Mouse (Mus musculus) myocyte (in vitro differentiated cells): ENCODE results near the gene Chmp2a. TPM values are rescaled to one million over a fixed set of nuclear protein-coding genes. Genes with fewer than 3 reads are reported as not detected.
A peak's percentile ranks its signal among the peaks of the same experiment; 100 is the strongest.

Experiments used
- H3K27me3 ChIP-seq: one replicate; pipeline ENCODE4 v1.6.1; 2011; ENCODE audit not compliant: control insufficient read depth, insufficient read depth, insufficient read length
- H3K36me3 ChIP-seq: one replicate; pipeline ENCODE4 v1.6.1; 2011; ENCODE audit not compliant: control insufficient read depth, insufficient read depth
- H3K4me2 ChIP-seq: one replicate; pipeline ENCODE4 v1.6.1; 2011; ENCODE audit warnings: low read depth, control low read depth
- H3K4me3 ChIP-seq: one replicate; pipeline ENCODE4 v1.5.1; 2011; ENCODE audit warnings: mild to moderate bottlenecking, control low read depth, moderate library complexity
- H3K79me2 ChIP-seq: one replicate; pipeline ENCODE4 v1.6.1; 2011; ENCODE audit not compliant: control insufficient read depth, insufficient read depth
- H3ac ChIP-seq: one replicate; pipeline ENCODE4 v1.6.1; 2011; ENCODE audit not compliant: control insufficient read depth, insufficient read length
- CEBPB ChIP-seq: IDR thresholded peaks from 2 replicates; pipeline ENCODE4 v1.6.1; 2011; ENCODE audit warnings: mild to moderate bottlenecking, moderate library complexity; ENCODE audit not compliant: poor library complexity, insufficient read depth, severe bottlenecking
- E2F4 ChIP-seq: IDR thresholded peaks from one replicate; pipeline ENCODE4 v1.6.1; 2011; ENCODE audit warnings: mild to moderate bottlenecking, control low read depth, moderate library complexity; ENCODE audit not compliant: insufficient read depth
- MAX ChIP-seq: IDR thresholded peaks from one replicate; pipeline ENCODE4 v1.6.1; 2011; ENCODE audit warnings: low read depth, mild to moderate bottlenecking, control low read depth
- MYOD1 ChIP-seq, 3 experiments: IDR thresholded peaks; one replicate each; pipeline ENCODE4 v1.6.1; 2011; ENCODE audit warnings: control low read depth in 2 of 3, low read depth in 2 of 3, mild to moderate bottlenecking in 2 of 3, moderate library complexity in 1 of 3; ENCODE audit not compliant: insufficient read length in 2 of 3, control insufficient read depth in 1 of 3
- MYOG ChIP-seq, 3 experiments: IDR thresholded peaks; one replicate each; pipeline ENCODE4 v1.6.1; 2011; ENCODE audit warnings: control low read depth in 2 of 3, low read depth in 2 of 3, mild to moderate bottlenecking in 2 of 3; ENCODE audit not compliant: insufficient read length in 2 of 3, control insufficient read depth in 1 of 3, insufficient read depth in 1 of 3
- POLR2A ChIP-seq: IDR thresholded peaks from one replicate; pipeline ENCODE4 v1.6.1; 2011; ENCODE audit warnings: low read depth, mild to moderate bottlenecking, control low read depth, moderate library complexity; ENCODE audit not compliant: insufficient read length
- POLR2AphosphoS2 ChIP-seq: IDR thresholded peaks from one replicate; pipeline ENCODE4 v1.6.1; 2011; ENCODE audit warnings: low read depth, control low read depth; ENCODE audit not compliant: insufficient read length
- REST ChIP-seq: IDR thresholded peaks from one replicate; pipeline ENCODE4 v1.6.1; 2011; ENCODE audit warnings: mild to moderate bottlenecking, control low read depth, moderate library complexity; ENCODE audit not compliant: insufficient read depth, insufficient read length
- SRF ChIP-seq: IDR thresholded peaks from one replicate; pipeline ENCODE4 v1.6.1; 2011; ENCODE audit warnings: low read depth; ENCODE audit not compliant: control insufficient read depth, insufficient read length
- TCF12 ChIP-seq: IDR thresholded peaks from one replicate; pipeline ENCODE4 v1.6.1; 2011; ENCODE audit warnings: mild to moderate bottlenecking, control low read depth; ENCODE audit not compliant: poor library complexity, insufficient read depth, severe bottlenecking
- TCF3 ChIP-seq: IDR thresholded peaks from one replicate; pipeline ENCODE4 v1.6.1; 2011; ENCODE audit warnings: low read depth, control low read depth; ENCODE audit not compliant: insufficient read length
- USF1 ChIP-seq: IDR thresholded peaks from one replicate; pipeline ENCODE4 v1.6.1; 2011; ENCODE audit warnings: low read depth, mild to moderate bottlenecking, control low read depth, moderate library complexity
- polyA plus RNA-seq: library from polyadenylated mRNA; unstranded; fragments of >200 nt; fragmentation: generic; extraction: Trizol; gene quantifications from one replicate; pipeline ENCODE4 v1.2.1, GENCODE M21; 2012; ENCODE audit warnings: missing spikeins

The Chmp2a gene
- polyA plus RNA-seq, 1 experiment = 189 TPM

GRCm38 (mm10) chr7:13022773-13023535 lies 11.7 kb downstream of the Chmp2a start:
- Histone ChIP-seq H3K4me3 (peak overlapping the region; percentile 51), H3ac (peak overlapping the region; percentile 92), H3K27me3 (no peaks in the 10 kb centered on the region), H3K79me2 (peaks cover 31% of the 10 kb centered on the region), H3K36me3 (peaks cover 15% of the 10 kb centered on the region), H3K4me2 (peak overlapping the region; percentile 96)
- TF ChIP-seq MYOG (IDR thresholded peaks at IDR 0.05; ENCODE audit: control insufficient read depth in 1 of 3, insufficient read depth in 1 of 3, insufficient read length in 2 of 3, low read depth in 2 of 3) (peak in 1 of 3 experiments; percentile 26), SRF (peak; percentile 32), POLR2AphosphoS2 (no peak), USF1 (no peak), TCF3 (no peak), REST (no peak), MYOD1 (IDR thresholded peaks at IDR 0.05; ENCODE audit: control insufficient read depth in 1 of 3, insufficient read length in 2 of 3, low read depth in 2 of 3) (peak in 2 of 3 experiments; percentile 36 to 61), POLR2A (peak; percentile 44)

- TF ChIP-seq MYOG (IDR thresholded peaks at IDR 0.05; ENCODE audit: control insufficient read depth in 1 of 3, insufficient read depth in 1 of 3, insufficient read length in 2 of 3, low read depth in 2 of 3) = no peak
- no peak for TF ChIP-seq REST
- no peak for TF ChIP-seq E2F4
- TF ChIP-seq TCF3 = no peak
- TF ChIP-seq POLR2AphosphoS2 = no peak
- no peak for TF ChIP-seq MYOD1 (IDR thresholded peaks at IDR 0.05; ENCODE audit: control insufficient read depth in 1 of 3, insufficient read length in 2 of 3, low read depth in 2 of 3)
- no peak for TF ChIP-seq TCF12
These were observed 19.4 kb downstream of the Chmp2a start for GRCm38 (mm10) chr7:13015217-13015616.

GRCm38 (mm10) chr7:13014275-13014839 lies 20.2 kb downstream of the Chmp2a start:
- Histone ChIP-seq H3K4me2 (no peak overlapping the region), H3K36me3 (no peaks in the 10 kb centered on the region), H3K27me3 (no peaks in the 10 kb centered on the region), H3K79me2 (peaks cover under 1% of the 10 kb centered on the region), H3ac (no peak overlapping the region), H3K4me3 (no peak overlapping the region)
- TF ChIP-seq REST = no peak
- no peak for TF ChIP-seq POLR2A
- no peak for TF ChIP-seq E2F4
- TF ChIP-seq POLR2AphosphoS2 = no peak
- TF ChIP-seq CEBPB = no peak
- TF ChIP-seq USF1 = no peak
- TF ChIP-seq MAX = no peak
- TF ChIP-seq TCF3 = no peak
- no peak for TF ChIP-seq SRF
- no peak for TF ChIP-seq MYOD1 (IDR thresholded peaks at IDR 0.05; ENCODE audit: control insufficient read depth in 1 of 3, insufficient read length in 2 of 3, low read depth in 2 of 3)
- no peak for TF ChIP-seq MYOG (IDR thresholded peaks at IDR 0.05; ENCODE audit: control insufficient read depth in 1 of 3, insufficient read depth in 1 of 3, insufficient read length in 2 of 3, low read depth in 2 of 3)
- TF ChIP-seq TCF12 = no peak

More at GRCm38 (mm10) chr7:13015217-13015616, 19.4 kb downstream of the Chmp2a start:
- Histone ChIP-seq H3ac (no peak overlapping the region), H3K79me2 (no peaks in the 10 kb centered on the region), H3K4me2 (no peak overlapping the region), H3K27me3 (no peaks in the 10 kb centered on the region), H3K4me3 (no peak overlapping the region), H3K36me3 (no peaks in the 10 kb centered on the region)

GRCm38 (mm10) chr7:13013671-13014070 lies 20.9 kb downstream of the Chmp2a start:
- Histone ChIP-seq H3K36me3 (no peaks in the 10 kb centered on the region), H3K27me3 (no peaks in the 10 kb centered on the region), H3K79me2 (peaks cover 7% of the 10 kb centered on the region), H3K4me3 (no peak overlapping the region), H3K4me2 (no peak overlapping the region), H3ac (no peak overlapping the region)
- TF ChIP-seq TCF3 (no peak), POLR2A (no peak), CEBPB (no peak), MAX (no peak), SRF (no peak), E2F4 (no peak), USF1 (no peak), REST (no peak), TCF12 (no peak), MYOD1 (IDR thresholded peaks at IDR 0.05; ENCODE audit: control insufficient read depth in 1 of 3, insufficient read length in 2 of 3, low read depth in 2 of 3) (no peak), MYOG (IDR thresholded peaks at IDR 0.05; ENCODE audit: control insufficient read depth in 1 of 3, insufficient read depth in 1 of 3, insufficient read length in 2 of 3, low read depth in 2 of 3) (no peak), POLR2AphosphoS2 (no peak)
